9 mouse cellular contexts compared by ENCODE assay signal in the genomic region with DNA sequence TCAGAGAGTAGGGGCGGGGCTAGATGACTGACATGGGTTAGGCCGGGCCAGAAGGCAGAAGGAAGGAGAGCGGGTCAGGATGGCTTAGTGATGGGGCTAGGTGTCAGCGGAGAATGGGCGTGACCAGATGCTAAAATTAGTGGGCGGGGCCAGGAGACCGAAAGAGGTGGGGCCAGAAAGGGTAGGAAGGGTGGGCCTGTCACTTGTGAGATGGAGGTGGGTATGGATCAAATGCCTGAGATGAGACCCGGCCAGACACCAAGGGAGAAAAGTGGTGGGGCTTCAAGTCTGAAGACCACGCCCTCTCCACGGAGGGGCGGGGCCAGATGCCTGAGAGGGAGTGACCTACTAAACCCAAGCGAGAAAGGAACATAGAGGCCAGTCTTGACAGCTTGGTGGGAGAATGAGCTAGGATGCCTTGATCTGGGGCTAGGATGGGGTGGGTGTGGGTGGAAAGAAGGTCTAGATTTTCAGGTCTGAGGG. TPM values are rescaled to one million over a fixed set of nuclear protein-coding genes. Genes with fewer than 3 reads are reported as not detected.
A peak's percentile ranks its signal among the peaks of the same experiment; 100 is the strongest.
DNase-seq lines count a peak whose midpoint lies in the region; ATAC-seq and TF ChIP-seq lines count a peak whose summit lies in the region.
"Had no signal": no experiment of that assay in that cellular context is flagged by ENCODE, and none has a peak within 500 bp of the region (broad histone marks: within the 10 kb centered on the region; RNA-seq: fewer than 3 reads in every experiment).

No protein-coding gene starts in this region.

- no peak for TF ChIP-seq EP300 in MEL (IDR thresholded peaks at IDR 0.05; ENCODE audit: low read depth in 1 of 2, low read length in 2 of 2)

- H3K4me3 ChIP-seq in hindbrain, embryonic 11.5 days (ENCODE audit: low read depth, low read length), result no peak overlapping the region
- H3K4me3 ChIP-seq in hindbrain, postnatal 0 days (ENCODE audit: low read length), result no peak overlapping the region
- peak overlapping the region; percentile 61 to 74 for H3K4me3 ChIP-seq in MEL (ENCODE audit: control insufficient read depth in 1 of 2, insufficient read depth in 1 of 2, low read depth in 2 of 2, low read length in 2 of 2)
- H3K4me3 ChIP-seq in left cerebral cortex, adult 2 months, result no peak overlapping the region

- no peaks in the 10 kb centered on the region for H3K36me3 ChIP-seq in hindbrain, embryonic 11.5 days (ENCODE audit: control insufficient read depth, insufficient read depth, low read length)
- no peaks in the 10 kb centered on the region for H3K36me3 ChIP-seq in hindbrain, postnatal 0 days (ENCODE audit: insufficient read depth, low read length)
- H3K36me3 ChIP-seq in MEL (ENCODE audit: control insufficient read depth in 1 of 2, insufficient read depth in 2 of 2, low read length in 2 of 2), result peaks cover 0 to 22% of the 10 kb centered on the region in 2 experiments; a peak in 2 of 4 replicates

- no peak overlapping the region for H3K27ac ChIP-seq in hindbrain, embryonic 11.5 days (ENCODE audit: low read depth, low read length)
- no peak overlapping the region for H3K27ac ChIP-seq in hindbrain, postnatal 0 days
- peak overlapping the region; percentile 92 for H3K27ac ChIP-seq in MEL (ENCODE audit: control insufficient read depth, low read depth, low read length)
- no peak overlapping the region for H3K27ac ChIP-seq in left cerebral cortex, adult 2 months
- H3K27ac ChIP-seq: macrophage had no signal

- no peak overlapping the region for H3K4me2 ChIP-seq in hindbrain, embryonic 11.5 days (replicated peaks; ENCODE audit: low read depth, low read length)
- H3K4me2 ChIP-seq in hindbrain, postnatal 0 days (ENCODE audit: low read depth, low read length), result no peak overlapping the region

- no peak for TF ChIP-seq CTCF in hindbrain, postnatal 0 days (IDR thresholded peaks at IDR 0.05; ENCODE audit: low read depth)
- TF ChIP-seq CTCF in MEL (IDR thresholded peaks at IDR 0.05 in 2 of 3, conservative IDR thresholded peaks at IDR 0.05 in 1 of 3; ENCODE audit: control insufficient read depth in 1 of 3, insufficient read depth in 1 of 3, low read depth in 2 of 3, low read length in 3 of 3, poor library complexity in 1 of 3, severe bottlenecking in 1 of 3), result no peak
- TF ChIP-seq CTCF in left cerebral cortex, adult 2 months (IDR thresholded peaks at IDR 0.05), result no peak

- no peak for TF ChIP-seq RAD21 in MEL (IDR thresholded peaks at IDR 0.05; ENCODE audit: low read depth, low read length)

- no peaks in the 10 kb centered on the region for H3K9me3 ChIP-seq in hindbrain, embryonic 11.5 days (ENCODE audit: control insufficient read depth, low read length)
- H3K9me3 ChIP-seq in hindbrain, postnatal 0 days (ENCODE audit: low read length), result no peaks in the 10 kb centered on the region
- no peaks in the 10 kb centered on the region for H3K9me3 ChIP-seq in MEL (replicated peaks; ENCODE audit: insufficient read depth, low read length)

- WGBS in hindbrain, embryonic 11.5 days, result 7% methylated on average over 12 of the region's 12 CpGs
- 17% methylated on average over 11 of the region's 12 CpGs for whole genome bisulfite sequencing in hindbrain, postnatal 0 days

- no peaks in the 10 kb centered on the region; the same call in 1 of the 2 replicates for H3K4me1 ChIP-seq in hindbrain, embryonic 11.5 days (replicated peaks; ENCODE audit: control insufficient read depth, insufficient read depth, low read length)
- H3K4me1 ChIP-seq in hindbrain, postnatal 0 days (ENCODE audit: insufficient read depth, low read length), result no peaks in the 10 kb centered on the region
- peaks cover 11 to 33% of the 10 kb centered on the region in 2 experiments for H3K4me1 ChIP-seq in MEL (ENCODE audit: control insufficient read depth in 1 of 2, insufficient read depth in 2 of 2, low read length in 2 of 2)

- intact Hi-C loops in left cerebral cortex, adult 2 months (cut with DNase I), result no loop called here

- H3K9ac ChIP-seq in hindbrain, embryonic 11.5 days (ENCODE audit: low read depth, low read length), result no peak overlapping the region
- no peak overlapping the region for H3K9ac ChIP-seq in hindbrain, postnatal 0 days (replicated peaks; ENCODE audit: low read length)
- H3K9ac ChIP-seq in MEL (ENCODE audit: control insufficient read depth, low read depth, low read length, poor library complexity, severe bottlenecking), result peak overlapping the region; percentile 75

- TF ChIP-seq POLR2A in MEL (IDR thresholded peaks at IDR 0.05; ENCODE audit: control insufficient read depth in 1 of 2, insufficient read depth in 1 of 2, low read depth in 1 of 2, low read length in 2 of 2, poor library complexity in 1 of 2), result peak; percentile 41 to 53; a peak in 2 of 4 replicates

- DNase-seq in hindbrain, embryonic 11.5 days (ENCODE audit: low spot score), result peak; percentile 57
- DNase-seq in hindbrain, postnatal 0 days (ENCODE audit: low spot score), result no peak
- peak; percentile 92 for DNase-seq in MEL (ENCODE audit: low read depth, low spot score)
- DNase-seq in lung, postnatal 10 days, result peak; percentile 74
- no peak for DNase-seq in adipocyte (ENCODE audit: low spot score)
- no peak for DNase-seq in ovary, postnatal 14 days (ENCODE audit: low spot score)
- DNase-seq in left cerebral cortex, adult 2 months (ENCODE audit: extremely low spot score in 1 of 2, low spot score in 2 of 2), result no peak

- H3K79me2 ChIP-seq in MEL (ENCODE audit: control insufficient read depth, insufficient read depth, low read length, poor library complexity), result peaks cover 6% of the 10 kb centered on the region

- H3K27me3 ChIP-seq in hindbrain, embryonic 11.5 days (ENCODE audit: control insufficient read depth, insufficient read depth, low read length), result peaks cover 2% of the 10 kb centered on the region; the same call in 1 of the 2 replicates
- H3K27me3 ChIP-seq in hindbrain, postnatal 0 days (ENCODE audit: insufficient read depth, low read length), result no peaks in the 10 kb centered on the region
- H3K27me3 ChIP-seq in MEL (ENCODE audit: control insufficient read depth in 1 of 2, insufficient read depth in 2 of 2, low read length in 2 of 2), result no peaks in the 10 kb centered on the region

- ATAC-seq in hindbrain, embryonic 11.5 days (ENCODE audit: low FRiP score), result peak; percentile 26; the same call in 1 of the 2 replicates
- ATAC-seq in hindbrain, postnatal 0 days, result no peak
- peak; percentile 41 for ATAC-seq in erythroid progenitor cell, adult 5-6 weeks (replicated peaks; ENCODE audit: low FRiP score, poor library complexity, severe bottlenecking)

RNA-seq across cellular contexts. Expression of gene Gm45713, which starts 1.4 kb away (rescaled TPM):
- polyA plus RNA-seq in hindbrain, embryonic 11.5 days (2014; fragmentation: Nextera tagmentation; extraction: Ambion mirVana), result 0.47 TPM in 1 of 2 replicates, not detected in the other
- not detected in 2 replicates for total RNA-seq in hindbrain, postnatal 0 days (2014; rRNA removed)
- polyA plus RNA-seq in hindbrain, postnatal 0 days (2015; fragmentation: Nextera tagmentation; extraction: Ambion mirVana), result 0.15 TPM in 1 of 2 replicates, not detected in the other
- 0.69 and 3.9 TPM in 2 replicates for total RNA-seq in MEL (2012; rRNA removed)
- not detected for polyA plus RNA-seq in MEL (2012; ENCODE audit: insufficient read depth in 1 of 2, insufficient read length in 2 of 2, low read depth in 1 of 2, low replicate concordance in 2 of 2, missing spikeins in 1 of 2)
- total RNA-seq in erythroid progenitor cell, adult 5-6 weeks (2015; ENCODE audit: low replicate concordance), result not detected in 2 replicates
- 0.98 and 2.3 TPM in 2 replicates for total RNA-seq in erythroid progenitor cell, adult 5-6 weeks (2017; ENCODE audit: low replicate concordance)
- total RNA-seq in left cerebral cortex, adult 2 months (2021), result not detected
- polyA plus RNA-seq: macrophage had no signal

RNA-seq across cellular contexts. Expression of gene Flt3l, which starts 1.6 kb away (rescaled TPM):
- 1.5 and 1.6 TPM in 2 replicates for polyA plus RNA-seq in hindbrain, embryonic 11.5 days (2014; fragmentation: Nextera tagmentation; extraction: Ambion mirVana)
- total RNA-seq in hindbrain, postnatal 0 days (2014; rRNA removed), result 5.8 and 8.0 TPM in 2 replicates
- polyA plus RNA-seq in hindbrain, postnatal 0 days (2015; fragmentation: Nextera tagmentation; extraction: Ambion mirVana), result 2.1 and 3.0 TPM in 2 replicates
- total RNA-seq in MEL (2012; rRNA removed), result 9.5 and 13.0 TPM in 2 replicates
- 10 to 100 TPM in 1 of 2 experiments, not detected in 1; 35.4 TPM for polyA plus RNA-seq in MEL (2012; ENCODE audit: insufficient read depth in 1 of 2, insufficient read length in 2 of 2, low read depth in 1 of 2, low replicate concordance in 2 of 2, missing spikeins in 1 of 2)
- 3.6 and 17.2 TPM in 2 replicates for total RNA-seq in erythroid progenitor cell, adult 5-6 weeks (2015; ENCODE audit: low replicate concordance)
- total RNA-seq in erythroid progenitor cell, adult 5-6 weeks (2017; ENCODE audit: low replicate concordance), result 0.23 and 4.5 TPM in 2 replicates
- total RNA-seq in left cerebral cortex, adult 2 months (2021), result 1 to 10 TPM; 6.7 to 8.8 TPM

RNA-seq across cellular contexts. Expression of gene Rpl13a, which starts 6.0 kb away (rescaled TPM):
- 1,145 and 1,168 TPM in 2 replicates for polyA plus RNA-seq in hindbrain, embryonic 11.5 days (2014; fragmentation: Nextera tagmentation; extraction: Ambion mirVana)
- total RNA-seq in hindbrain, postnatal 0 days (2014; rRNA removed), result 1,377 and 1,807 TPM in 2 replicates
- 800 and 828 TPM in 2 replicates for polyA plus RNA-seq in hindbrain, postnatal 0 days (2015; fragmentation: Nextera tagmentation; extraction: Ambion mirVana)
- total RNA-seq in MEL (2012; rRNA removed), result 2,773 and 3,160 TPM in 2 replicates
- 1,000 to 10,000 TPM; 2,091 to 3,727 TPM for polyA plus RNA-seq in MEL (2012; ENCODE audit: insufficient read depth in 1 of 2, insufficient read length in 2 of 2, low read depth in 1 of 2, low replicate concordance in 2 of 2, missing spikeins in 1 of 2)
- total RNA-seq in erythroid progenitor cell, adult 5-6 weeks (2015; ENCODE audit: low replicate concordance), result 918 and 1,040 TPM in 2 replicates
- total RNA-seq in erythroid progenitor cell, adult 5-6 weeks (2017; ENCODE audit: low replicate concordance), result 765 and 800 TPM in 2 replicates
- total RNA-seq in left cerebral cortex, adult 2 months (2021), result 100 to 1,000 TPM; 695 to 716 TPM

RNA-seq across cellular contexts. Expression of gene Rps11, which starts 10.3 kb away (rescaled TPM):
- polyA plus RNA-seq in hindbrain, embryonic 11.5 days (2014; fragmentation: Nextera tagmentation; extraction: Ambion mirVana), result 1,346 and 1,389 TPM in 2 replicates
- 743 and 824 TPM in 2 replicates for total RNA-seq in hindbrain, postnatal 0 days (2014; rRNA removed)
- 768 and 794 TPM in 2 replicates for polyA plus RNA-seq in hindbrain, postnatal 0 days (2015; fragmentation: Nextera tagmentation; extraction: Ambion mirVana)
- total RNA-seq in MEL (2012; rRNA removed), result 2,482 and 2,708 TPM in 2 replicates
- 1,000 to 10,000 TPM; 3,189 to 5,434 TPM for polyA plus RNA-seq in MEL (2012; ENCODE audit: insufficient read depth in 1 of 2, insufficient read length in 2 of 2, low read depth in 1 of 2, low replicate concordance in 2 of 2, missing spikeins in 1 of 2)
- total RNA-seq in erythroid progenitor cell, adult 5-6 weeks (2015; ENCODE audit: low replicate concordance), result 694 and 736 TPM in 2 replicates
- total RNA-seq in erythroid progenitor cell, adult 5-6 weeks (2017; ENCODE audit: low replicate concordance), result 189 and 313 TPM in 2 replicates
- 100 to 1,000 TPM; 421 to 444 TPM for total RNA-seq in left cerebral cortex, adult 2 months (2021)

RNA-seq across cellular contexts. Expression of gene Pih1d1, which starts 19.5 kb away (rescaled TPM):
- polyA plus RNA-seq in hindbrain, embryonic 11.5 days (2014; fragmentation: Nextera tagmentation; extraction: Ambion mirVana), result 105 TPM in 2 replicates
- total RNA-seq in hindbrain, postnatal 0 days (2014; rRNA removed), result 119 and 124 TPM in 2 replicates
- polyA plus RNA-seq in hindbrain, postnatal 0 days (2015; fragmentation: Nextera tagmentation; extraction: Ambion mirVana), result 79.3 and 80.5 TPM in 2 replicates
- total RNA-seq in MEL (2012; rRNA removed), result 119 and 141 TPM in 2 replicates
- polyA plus RNA-seq in MEL (2012; ENCODE audit: insufficient read depth in 1 of 2, insufficient read length in 2 of 2, low read depth in 1 of 2, low replicate concordance in 2 of 2, missing spikeins in 1 of 2), result 100 to 1,000 TPM in 1 of 2 experiments, not detected in 1; 148 TPM
- total RNA-seq in erythroid progenitor cell, adult 5-6 weeks (2015; ENCODE audit: low replicate concordance), result 58.7 and 96.4 TPM in 2 replicates
- total RNA-seq in erythroid progenitor cell, adult 5-6 weeks (2017; ENCODE audit: low replicate concordance), result 6.8 and 8.7 TPM in 2 replicates
- total RNA-seq in left cerebral cortex, adult 2 months (2021), result 10 to 100 TPM; 47.6 to 48.4 TPM

Comparison
In these comparisons a context has a peak if more than half of its experiments do, and no peak if none do; other contexts are left out.
1. DNase-seq: peak in hindbrain, embryonic 11.5 days (single experiment), MEL (single experiment) and lung, postnatal 10 days (single experiment); none in hindbrain, postnatal 0 days (single experiment), adipocyte (single experiment), ovary, postnatal 14 days (single experiment) and left cerebral cortex, adult 2 months (0 of 2).
2. H3K4me3 ChIP-seq: peak in MEL (2 of 2); none in hindbrain, embryonic 11.5 days (single experiment), hindbrain, postnatal 0 days (single experiment) and left cerebral cortex, adult 2 months (single experiment).